Mouse (Mus musculus) neural tube, embryonic 15.5 days (tissue): Measurements from ENCODE around the gene F12. TPM values are rescaled to one million over a fixed set of nuclear protein-coding genes. Genes with fewer than 3 reads are reported as not detected.
A peak's percentile ranks its signal among the peaks of the same experiment; 100 is the strongest.

Source experiments
- ATAC-seq: fragments of 200-750 bp; cut with Nextera tagmentation; 2 replicates; pipeline ENCODE4 v1.8.0; 2017; ENCODE audit warnings: mild to moderate bottlenecking, moderate TSS enrichment, moderate library complexity; ENCODE audit not compliant: low FRiP score
- H3K27ac ChIP-seq: fragments of 300-500 bp; sonication (generic); replicated peaks from 2 replicates; pipeline ENCODE4 v1.5.1; 2015; ENCODE audit warnings: mild to moderate bottlenecking, inconsistent platforms
- H3K27me3 ChIP-seq: fragments of 300-500 bp; sonication (generic); replicated peaks from 2 replicates; pipeline ENCODE4 v1.6.1; 2015; ENCODE audit warnings: inconsistent platforms
- H3K36me3 ChIP-seq: fragments of 300-500 bp; sonication (generic); 2 replicates; pipeline ENCODE4 v1.6.1; 2015; ENCODE audit warnings: inconsistent platforms
- H3K4me1 ChIP-seq: fragments of 300-500 bp; sonication (generic); 2 replicates; pipeline ENCODE4 v1.6.1; 2015; ENCODE audit warnings: inconsistent platforms
- H3K4me2 ChIP-seq: fragments of 300-500 bp; sonication (generic); 2 replicates; pipeline ENCODE4 v1.6.1; 2015; ENCODE audit warnings: inconsistent platforms, mild to moderate bottlenecking, moderate library complexity
- H3K4me3 ChIP-seq: fragments of 300-500 bp; sonication (generic); replicated peaks from 2 replicates; pipeline ENCODE4 v1.5.1; 2015; ENCODE audit warnings: mild to moderate bottlenecking, inconsistent platforms
- H3K9ac ChIP-seq: fragments of 300-500 bp; sonication (generic); replicated peaks from 2 replicates; pipeline ENCODE4 v1.6.1; 2015; ENCODE audit warnings: mild to moderate bottlenecking, inconsistent platforms
- H3K9me3 ChIP-seq: fragments of 300-500 bp; sonication (generic); replicated peaks from 2 replicates; pipeline ENCODE4 v1.6.1; 2016; ENCODE audit warnings: inconsistent platforms
- WGBS: fragments of 180-500 bp; shearing (Covaris S2); methylation state at CpG from one replicate; pipeline ENCODE4 v1.1.7; 2015; ENCODE audit warnings: mixed read lengths; 5-methylcytosine and 5-hydroxymethylcytosine counted together
- polyA plus RNA-seq: library from polyadenylated mRNA; unstranded; fragments of >200 nt; fragmentation: Nextera tagmentation; extraction: Ambion mirVana; gene quantifications from 2 replicates; pipeline ENCODE4 v1.2.1, GENCODE M21; 2015

The F12 gene
- polyA plus RNA-seq, 1 experiment from 2014 or later: 0.18 TPM

- WGBS: 87% methylated on average over 4 of the region's 4 CpGs
- no peaks in the 10 kb centered on the region for H3K36me3 ChIP-seq
- H3K9me3 ChIP-seq: no peaks in the 10 kb centered on the region
- no peak overlapping the region for H3K9ac ChIP-seq
- no peak overlapping the region for H3K4me2 ChIP-seq
- no peak overlapping the region for H3K27ac ChIP-seq
- peaks cover 4% of the 10 kb centered on the region; the same call in 1 of the 2 replicates for H3K27me3 ChIP-seq
- H3K4me3 ChIP-seq: no peak overlapping the region
- ATAC-seq: no peak
- H3K4me1 ChIP-seq: peaks cover 22% of the 10 kb centered on the region
These were observed 19.3 kb downstream of the F12 start for GRCm38 (mm10) chr13:55407341-55407740.

DNA sequence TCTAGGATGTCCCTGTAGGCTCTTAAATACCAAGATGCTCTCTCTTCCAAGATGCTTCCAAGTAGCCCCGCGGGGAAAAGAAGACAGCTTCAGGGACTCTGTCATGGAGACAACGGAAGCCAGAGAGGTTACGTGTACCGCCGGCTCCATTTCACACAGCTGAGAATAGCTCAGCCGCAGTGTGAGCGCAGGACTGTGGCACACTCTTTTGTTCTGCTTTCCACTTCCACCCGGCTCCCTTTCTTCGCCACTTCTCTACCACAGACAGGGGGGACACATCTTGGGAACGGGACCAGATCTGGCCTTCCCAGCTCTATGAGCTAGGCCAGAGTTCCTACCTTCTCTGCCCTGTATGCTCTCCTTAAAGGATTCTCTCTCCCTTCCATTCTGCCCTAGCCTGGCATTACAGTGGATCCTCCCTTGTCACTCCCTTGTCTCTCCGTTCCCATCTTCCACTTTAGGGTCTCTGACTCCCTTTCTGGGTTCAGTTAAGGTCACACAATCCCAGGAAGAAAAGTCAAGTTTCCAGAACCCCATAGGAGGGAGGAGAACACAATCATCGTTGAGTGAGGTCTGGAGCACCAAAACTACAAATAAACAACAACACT, 20.7 kb downstream of the F12 start:
- peak overlapping the region; percentile 65 for H3K27ac ChIP-seq
- H3K9ac ChIP-seq: no peak overlapping the region
- H3K36me3 ChIP-seq: no peaks in the 10 kb centered on the region
- H3K4me1 ChIP-seq: peaks cover 22% of the 10 kb centered on the region
- peaks cover 5% of the 10 kb centered on the region; the same call in 1 of the 2 replicates for H3K27me3 ChIP-seq
- H3K4me2 ChIP-seq: peak overlapping the region; percentile 43
- WGBS: 57% methylated on average over 13 of the region's 13 CpGs
- 0 out of 2 replicates have a peak overlapping the region, but pooled peaks have one; percentile 6 for H3K4me3 ChIP-seq
- H3K9me3 ChIP-seq: no peaks in the 10 kb centered on the region
- ATAC-seq: peak; percentile 42

- WGBS: 10% methylated on average over 11 of the region's 11 CpGs
- ATAC-seq: peak; percentile 90
- no peaks in the 10 kb centered on the region for H3K36me3 ChIP-seq
- peaks cover 5% of the 10 kb centered on the region; the same call in 1 of the 2 replicates for H3K27me3 ChIP-seq
- peaks cover 22% of the 10 kb centered on the region for H3K4me1 ChIP-seq
- H3K4me3 ChIP-seq: 0 out of 2 replicates have a peak overlapping the region, but pooled peaks have one; percentile 6
- H3K9me3 ChIP-seq: no peaks in the 10 kb centered on the region
- peak overlapping the region; percentile 65 for H3K27ac ChIP-seq
- peak overlapping the region; percentile 43 for H3K4me2 ChIP-seq
- peak overlapping the region; percentile 40 for H3K9ac ChIP-seq
These were observed 21.5 kb downstream of the F12 start for GRCm38 (mm10) chr13:55404853-55405782.

DNA sequence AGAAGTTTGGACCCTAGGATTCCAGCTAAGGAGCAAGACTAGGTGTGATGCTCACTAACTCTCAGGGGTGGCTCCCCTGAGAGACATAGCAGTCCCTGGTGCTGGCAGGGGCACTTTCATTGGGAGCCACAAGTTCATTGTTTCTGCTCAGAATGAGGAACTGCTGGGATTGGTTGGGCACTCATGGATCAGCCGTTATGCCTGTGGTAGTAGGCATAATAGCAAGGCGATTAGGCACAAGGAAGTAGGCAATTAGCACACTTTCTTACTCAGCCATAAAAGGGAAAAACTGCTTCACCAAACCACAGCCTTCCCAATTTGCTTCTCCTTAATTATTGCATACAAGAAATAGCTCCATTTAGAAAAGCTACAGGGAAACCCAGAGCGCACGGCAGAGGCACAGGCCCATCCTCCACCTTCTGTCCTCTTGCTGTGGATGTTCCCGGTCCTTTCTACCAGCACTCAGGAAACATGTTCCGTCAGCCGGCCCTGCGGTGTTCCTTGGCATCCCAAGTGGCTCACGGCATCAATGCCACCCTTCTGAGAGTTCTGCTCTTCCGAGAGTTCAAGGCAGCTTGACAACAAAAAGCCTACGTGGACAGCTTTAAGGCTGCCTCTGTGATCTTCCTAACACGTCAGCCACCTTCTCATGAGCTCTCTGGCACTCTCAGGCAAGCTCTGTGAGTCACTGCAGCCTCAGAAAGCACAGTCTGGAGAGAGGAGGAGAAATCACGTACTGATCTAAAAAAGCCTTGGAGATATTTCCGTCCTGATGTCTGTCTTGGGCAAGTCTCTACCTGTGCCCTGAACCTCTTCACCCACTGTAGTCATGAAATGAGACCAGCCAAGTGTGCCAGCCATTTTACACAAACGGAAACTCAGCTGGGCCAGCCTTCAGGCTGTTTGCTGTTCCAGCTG, 22.4 kb downstream of the F12 start:
- 53% methylated on average over 15 of the region's 15 CpGs for WGBS
- ATAC-seq: no peak

GRCm38 (mm10) chr13:55403266-55403665, 23.3 kb downstream of the F12 start:
- H3K36me3 ChIP-seq: no peaks in the 10 kb centered on the region
- peaks cover 22% of the 10 kb centered on the region for H3K4me1 ChIP-seq
- no peak; the same call in 1 of the 2 replicates for ATAC-seq
- peaks cover 5% of the 10 kb centered on the region; the same call in 1 of the 2 replicates for H3K27me3 ChIP-seq
- no peak overlapping the region for H3K9ac ChIP-seq
- H3K27ac ChIP-seq: peak overlapping the region; percentile 20
- no peaks in the 10 kb centered on the region for H3K9me3 ChIP-seq
- H3K4me2 ChIP-seq: no peak overlapping the region
- 43% methylated on average over 7 of the region's 7 CpGs for WGBS
- H3K4me3 ChIP-seq: no peak overlapping the region

More for the DNA sequence above, 22.4 kb downstream of the F12 start:
- H3K4me3 ChIP-seq: no peak overlapping the region
- peaks cover 5% of the 10 kb centered on the region; the same call in 1 of the 2 replicates for H3K27me3 ChIP-seq
- H3K9ac ChIP-seq: no peak overlapping the region
- H3K9me3 ChIP-seq: no peaks in the 10 kb centered on the region
- H3K36me3 ChIP-seq: no peaks in the 10 kb centered on the region
- H3K4me1 ChIP-seq: peaks cover 22% of the 10 kb centered on the region
- H3K4me2 ChIP-seq: no peak overlapping the region
- H3K27ac ChIP-seq: peak overlapping the region; percentile 20

- WGBS: 72% methylated on average over 1 of the region's 1 CpGs
- ATAC-seq: no peak
These were observed 26.6 kb downstream of the F12 start for GRCm38 (mm10) chr13:55400039-55400346.

GRCm38 (mm10) chr13:55399300-55400038, 27.1 kb downstream of the F12 start:
- Histone ChIP-seq H3K4me2 (no peak overlapping the region), H3K4me3 (no peak overlapping the region), H3K27ac (no peak overlapping the region), H3K4me1 (peaks cover 7% of the 10 kb centered on the region; the same call in 1 of the 2 replicates), H3K27me3 (peaks cover 5% of the 10 kb centered on the region; the same call in 1 of the 2 replicates), H3K9ac (no peak overlapping the region), H3K9me3 (no peaks in the 10 kb centered on the region), H3K36me3 (no peaks in the 10 kb centered on the region)
- no peak for ATAC-seq
- 74% methylated on average over 5 of the region's 5 CpGs for WGBS

More at GRCm38 (mm10) chr13:55400039-55400346, 26.6 kb downstream of the F12 start:
- Histone ChIP-seq H3K9ac (no peak overlapping the region), H3K36me3 (no peaks in the 10 kb centered on the region), H3K4me2 (no peak overlapping the region), H3K4me3 (no peak overlapping the region), H3K4me1 (peaks cover 10% of the 10 kb centered on the region), H3K27me3 (peaks cover 5% of the 10 kb centered on the region; the same call in 1 of the 2 replicates), H3K27ac (no peak overlapping the region), H3K9me3 (no peaks in the 10 kb centered on the region)

- no peak within 1 kb of the TSS for H3K9ac ChIP-seq
- ATAC-seq: no peak
- WGBS: 93% methylated on average over 1 of the region's 1 CpGs
These were observed 28.5 kb downstream of the F12 start, which contains the start of gene Slc34a1 for GRCm38 (mm10) chr13:55398088-55398487. Gene Slc34a1 (plus strand): TSS chr13:55398187.

DNA sequence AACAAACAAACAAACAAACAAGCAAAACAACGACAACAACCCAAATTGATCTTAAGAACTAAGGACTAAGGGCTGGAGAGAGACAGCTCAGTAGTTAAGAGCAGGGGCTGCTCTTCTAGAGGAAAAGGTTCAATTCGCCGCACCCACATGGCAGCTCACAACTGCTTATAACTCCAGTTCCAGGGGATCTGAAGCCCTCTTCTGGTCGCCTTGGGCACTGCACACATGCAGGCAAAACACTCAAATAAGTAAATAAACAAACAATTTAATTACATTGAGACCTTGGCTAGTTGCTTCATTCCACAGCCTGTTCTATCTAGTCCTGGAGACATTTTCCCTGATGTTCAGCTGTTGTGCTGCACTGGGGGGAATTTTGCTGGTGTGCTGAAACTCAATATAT, 33.7 kb downstream of the F12 start:
- ATAC-seq: no peak
- H3K4me3 ChIP-seq: no peak overlapping the region
- no peaks in the 10 kb centered on the region for H3K4me1 ChIP-seq
- no peaks in the 10 kb centered on the region; the same call in 1 of the 2 replicates for H3K27me3 ChIP-seq
- WGBS: 71% methylated on average over 4 of the region's 4 CpGs
- H3K27ac ChIP-seq: no peak overlapping the region
- no peak overlapping the region for H3K9ac ChIP-seq
- H3K4me2 ChIP-seq: no peak overlapping the region
- no peaks in the 10 kb centered on the region for H3K9me3 ChIP-seq
- no peaks in the 10 kb centered on the region for H3K36me3 ChIP-seq

More at GRCm38 (mm10) chr13:55398088-55398487, 28.5 kb downstream of the F12 start, which contains the start of gene Slc34a1:
- peaks cover 5% of the 10 kb centered on the region; the same call in 1 of the 2 replicates for H3K27me3 ChIP-seq
- H3K4me1 ChIP-seq: no peaks in the 10 kb centered on the region
- H3K4me2 ChIP-seq: no peak within 1 kb of the TSS
- no peak within 1 kb of the TSS for H3K4me3 ChIP-seq
- H3K9me3 ChIP-seq: no peaks in the 10 kb centered on the region
- no peaks in the 10 kb centered on the region for H3K36me3 ChIP-seq
- no peak within 1 kb of the TSS for H3K27ac ChIP-seq

DNA sequence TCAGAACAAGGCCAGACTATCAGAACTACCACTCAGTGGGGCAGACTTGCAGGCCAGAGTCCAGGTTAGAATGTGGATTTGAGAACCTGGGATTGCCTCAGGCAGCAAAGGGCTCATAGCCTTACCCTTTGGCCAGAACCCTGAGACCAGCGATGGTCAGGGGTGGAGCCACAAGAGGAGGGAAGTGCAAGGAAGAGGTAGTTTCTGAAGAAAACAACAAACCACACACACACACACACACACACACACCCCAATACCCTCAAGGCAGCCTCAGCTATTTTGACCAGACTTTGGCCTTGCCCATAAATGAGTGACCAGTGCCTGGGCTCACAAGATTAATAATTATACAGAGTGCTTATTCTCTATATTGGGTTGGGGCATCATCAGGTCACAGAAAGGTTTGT, 35.0 kb downstream of the F12 start:
- Histone ChIP-seq H3K27ac (no peak overlapping the region), H3K4me1 (no peaks in the 10 kb centered on the region), H3K36me3 (no peaks in the 10 kb centered on the region), H3K27me3 (no peaks in the 10 kb centered on the region), H3K9me3 (no peaks in the 10 kb centered on the region), H3K4me2 (no peak overlapping the region), H3K9ac (no peak overlapping the region), H3K4me3 (no peak overlapping the region)
- WGBS: 81% methylated on average over 1 of the region's 1 CpGs
- ATAC-seq: no peak
